In the genomic region with DNA sequence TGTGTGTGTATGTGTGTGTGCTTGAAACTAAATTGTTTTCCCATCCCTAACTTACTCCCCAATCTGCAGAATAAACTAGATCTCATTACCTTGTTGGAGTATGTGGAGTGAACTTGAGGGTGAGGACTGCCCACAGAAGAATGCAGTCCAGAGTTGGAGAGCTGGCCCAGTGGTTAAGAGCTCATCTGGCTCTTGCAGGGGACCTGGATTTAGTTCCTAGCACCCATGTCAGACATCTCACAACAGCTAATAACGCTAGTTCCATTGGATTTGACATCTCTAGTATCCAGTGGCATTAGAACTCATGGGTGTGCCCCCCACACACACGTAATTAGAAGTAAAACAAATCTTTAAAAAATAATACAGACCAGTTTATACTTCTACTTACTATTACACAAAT, we compare ENCODE assay signal across 16 mouse cellular contexts.
"Had no signal": no experiment of that assay in that cellular context is flagged by ENCODE, and none has a peak within 500 bp of the region (broad histone marks: within the 10 kb centered on the region; RNA-seq: fewer than 3 reads in every experiment).

No protein-coding gene starts in this region.

- H3K4me3 ChIP-seq: neural tube, embryonic 13.5 days; neural tube, embryonic 15.5 days; stomach, embryonic 15.5 days had no signal

- H3K4me1 ChIP-seq: neural tube, embryonic 13.5 days; neural tube, embryonic 15.5 days; stomach, embryonic 15.5 days had no signal

- DNase-seq: retina, postnatal 1 day; right cerebral cortex, adult 18-20 months; right cerebral cortex, postnatal 14 days; right cerebral cortex, postnatal 25 days; right cerebral cortex, postnatal 4 days; spleen, adult 18-20 months; thymus, adult 18-20 months; thymus, adult 2 months; thymus, postnatal 14 days; thymus, postnatal 25 days; thymus, postnatal 36 days; thymus, postnatal 4 days had no signal

- H3K9ac ChIP-seq: neural tube, embryonic 13.5 days; neural tube, embryonic 15.5 days; stomach, embryonic 15.5 days had no signal

- H3K36me3 ChIP-seq: neural tube, embryonic 13.5 days; neural tube, embryonic 15.5 days; stomach, embryonic 15.5 days had no signal

- H3K27ac ChIP-seq: neural tube, embryonic 13.5 days; neural tube, embryonic 15.5 days; stomach, embryonic 15.5 days; stomach, postnatal 0 days had no signal

- H3K27me3 ChIP-seq: neural tube, embryonic 13.5 days; neural tube, embryonic 15.5 days; stomach, embryonic 15.5 days had no signal

- H3K4me2 ChIP-seq: neural tube, embryonic 13.5 days; neural tube, embryonic 15.5 days; stomach, embryonic 15.5 days had no signal

- H3K9me3 ChIP-seq: neural tube, embryonic 13.5 days; neural tube, embryonic 15.5 days; stomach, embryonic 15.5 days had no signal
